Mouse (Mus musculus) C2C12 (cell line): ENCODE results near the gene Selenow. TPM values are rescaled to one million over a fixed set of nuclear protein-coding genes. Genes with fewer than 3 reads are reported as not detected.
A peak's percentile ranks its signal among the peaks of the same experiment; 100 is the strongest.
"Not testable (repeated sequence)": the region's sequence is repeated elsewhere in the genome, so short reads cannot be mapped to it uniquely, and the experiment has no call there.

Experiments used
- H3K27me3 ChIP-seq: one replicate; pipeline ENCODE4 v1.6.1; 2011; ENCODE audit not compliant: control insufficient read depth, insufficient read depth, insufficient read length
- H3K36me3 ChIP-seq: one replicate; pipeline ENCODE4 v1.6.1; 2011; ENCODE audit not compliant: control insufficient read depth, insufficient read depth
- H3K4me3 ChIP-seq: one replicate; pipeline ENCODE4 v1.5.1; 2011; ENCODE audit warnings: mild to moderate bottlenecking, control low read depth; ENCODE audit not compliant: poor library complexity, insufficient read depth, severe bottlenecking
- H3K79me2 ChIP-seq: one replicate; pipeline ENCODE4 v1.6.1; 2011; ENCODE audit not compliant: control insufficient read depth, insufficient read depth
- H3K79me3 ChIP-seq: one replicate; pipeline ENCODE4 v1.6.1; 2011; ENCODE audit warnings: low read depth, control low read depth
- H3ac ChIP-seq: one replicate; pipeline ENCODE3; 2011; ENCODE audit warnings: low read depth; ENCODE audit not compliant: control insufficient read depth, insufficient read length
- CEBPB ChIP-seq: IDR thresholded peaks from one replicate; pipeline ENCODE4 v1.6.1; 2011; ENCODE audit warnings: low read depth, mild to moderate bottlenecking, control low read depth, moderate library complexity
- CTCF ChIP-seq: IDR thresholded peaks from one replicate; pipeline ENCODE4 v1.5.1; 2011; ENCODE audit not compliant: control insufficient read depth, insufficient read depth, insufficient read length
- FOSL1 ChIP-seq: IDR thresholded peaks from one replicate; pipeline ENCODE4 v1.8.0; 2011; ENCODE audit warnings: mild to moderate bottlenecking, low read length; ENCODE audit not compliant: poor library complexity, insufficient read depth, severe bottlenecking
- MAX ChIP-seq: IDR thresholded peaks from one replicate; pipeline ENCODE4 v1.6.1; 2011; ENCODE audit warnings: mild to moderate bottlenecking, control low read depth
- MYOD1 ChIP-seq: IDR thresholded peaks from one replicate; pipeline ENCODE4 v1.6.1; 2011; ENCODE audit warnings: low read depth; ENCODE audit not compliant: control insufficient read depth, insufficient read length
- MYOG ChIP-seq: IDR thresholded peaks from one replicate; pipeline ENCODE4 v1.6.1; 2011; ENCODE audit not compliant: control insufficient read depth, insufficient read length; ENCODE audit errors: extremely low read depth
- USF1 ChIP-seq: IDR thresholded peaks from one replicate; pipeline ENCODE4 v1.6.1; 2011; ENCODE audit warnings: low read depth, mild to moderate bottlenecking, control low read depth, moderate library complexity
- polyA plus RNA-seq: library from polyadenylated mRNA; unstranded; fragments of >200 nt; fragmentation: generic; extraction: Trizol; gene quantifications from one replicate; pipeline ENCODE4 v1.2.1, GENCODE M21; 2012; ENCODE audit warnings: missing spikeins

Gene Selenow
- polyA plus RNA-seq, 1 experiment: 423 TPM

- Histone ChIP-seq H3K79me3 (peaks cover 15% of the 10 kb centered on the region), H3ac (no peak overlapping the region), H3K27me3 (no peaks in the 10 kb centered on the region), H3K79me2 (peaks cover 22% of the 10 kb centered on the region), H3K4me3 (no peak overlapping the region), H3K36me3 (peaks cover 24% of the 10 kb centered on the region)
- no peak for TF ChIP-seq MAX
- TF ChIP-seq MYOD1: no peak
These were observed 6.0 kb downstream of the Selenow start for GRCm38 (mm10) chr7:15916134-15916723.

- H3K36me3 ChIP-seq: peaks cover 24% of the 10 kb centered on the region
- H3K27me3 ChIP-seq, H3ac ChIP-seq, H3K4me3 ChIP-seq, H3K79me3 ChIP-seq: not testable (repeated sequence)
- H3K79me2 ChIP-seq: peaks cover 17% of the 10 kb centered on the region
These were observed 6.5 kb downstream of the Selenow start for GRCm38 (mm10) chr7:15915695-15916094.

DNA sequence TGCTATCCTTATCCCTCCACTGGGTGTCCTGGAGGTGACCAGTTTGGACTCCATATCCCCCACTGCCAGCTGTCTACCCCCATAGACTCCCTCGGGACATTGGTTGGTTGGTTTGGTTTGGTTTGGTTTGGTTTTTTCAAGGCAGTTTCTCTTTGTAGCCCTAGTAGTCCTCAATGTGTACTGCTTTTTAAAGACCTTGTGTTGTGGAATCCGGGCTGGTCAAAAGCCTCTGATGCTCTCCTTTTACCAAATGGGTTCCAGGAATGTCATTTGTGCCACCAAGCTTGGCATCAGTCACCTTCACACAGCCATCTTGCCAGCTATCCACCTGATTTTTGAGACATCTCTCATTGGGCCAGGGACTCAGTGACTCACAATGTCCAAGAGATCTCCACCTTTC is 7.5 kb downstream of the Selenow start:
- no peak for TF ChIP-seq CTCF
- TF ChIP-seq FOSL1: no peak
- TF ChIP-seq MYOG: no peak
- TF ChIP-seq USF1: no peak
- TF ChIP-seq MAX: no peak
- TF ChIP-seq MYOD1: no peak
- TF ChIP-seq CEBPB: no peak
- peaks cover under 1% of the 10 kb centered on the region for H3K79me3 ChIP-seq
- peaks cover 18% of the 10 kb centered on the region for H3K36me3 ChIP-seq
- H3ac ChIP-seq: no peak overlapping the region
- peaks cover 8% of the 10 kb centered on the region for H3K79me2 ChIP-seq
- no peak overlapping the region for H3K4me3 ChIP-seq
- no peaks in the 10 kb centered on the region for H3K27me3 ChIP-seq

DNA sequence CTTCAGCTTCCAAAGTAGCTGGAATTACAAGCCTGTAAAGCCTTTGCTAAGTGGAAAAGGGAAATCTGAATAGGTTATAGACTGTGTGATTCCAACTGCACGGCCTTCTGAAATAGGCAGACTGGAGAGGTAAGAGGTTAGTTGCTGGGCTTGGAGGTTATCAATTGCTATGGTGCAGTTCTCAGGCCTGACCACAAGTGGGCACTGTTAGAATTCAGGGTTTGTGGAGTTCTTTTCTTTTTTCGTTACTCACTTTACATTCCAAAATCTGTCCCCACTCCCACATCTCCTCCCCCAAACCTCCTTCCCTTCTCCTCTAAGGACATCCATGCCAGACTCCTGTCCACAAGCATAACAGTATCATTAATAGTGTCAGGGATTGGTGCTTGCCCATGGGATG is 8.0 kb downstream of the Selenow start:
- peak; percentile 8 for TF ChIP-seq CTCF
- no peak for TF ChIP-seq USF1
- H3K36me3 ChIP-seq: peaks cover 17% of the 10 kb centered on the region
- no peaks in the 10 kb centered on the region for H3K27me3 ChIP-seq
- peaks cover 3% of the 10 kb centered on the region for H3K79me2 ChIP-seq
- H3K79me3 ChIP-seq: no peaks in the 10 kb centered on the region
- H3ac ChIP-seq: no peak overlapping the region
- no peak overlapping the region for H3K4me3 ChIP-seq

DNA sequence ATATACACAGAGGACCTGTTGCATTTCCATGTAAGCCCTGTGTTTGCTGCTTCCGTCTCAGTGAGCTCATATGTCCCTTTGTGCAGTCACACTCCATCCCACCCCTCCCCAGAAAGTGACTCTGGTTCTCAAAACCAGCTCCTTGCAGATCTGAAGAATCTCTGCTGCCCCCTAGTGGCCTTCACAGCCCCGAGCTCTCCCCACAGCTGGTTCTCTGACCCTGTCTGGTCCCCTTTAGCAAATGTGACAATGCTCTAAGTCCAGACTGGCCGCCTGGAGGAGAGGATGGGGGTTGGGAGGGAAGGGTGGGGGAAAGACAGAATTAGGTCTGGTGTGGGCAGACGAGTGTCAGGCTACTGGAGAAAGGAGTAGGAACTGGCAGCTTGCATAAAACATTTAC is 10.0 kb downstream of the Selenow start:
- peaks cover 7% of the 10 kb centered on the region for H3K36me3 ChIP-seq
- no peak overlapping the region for H3K4me3 ChIP-seq
- H3K79me3 ChIP-seq: no peaks in the 10 kb centered on the region
- H3K79me2 ChIP-seq: no peaks in the 10 kb centered on the region
- peaks cover 4% of the 10 kb centered on the region for H3K27me3 ChIP-seq
- peak; percentile 51 for TF ChIP-seq CTCF
- no peak for TF ChIP-seq CEBPB
- no peak overlapping the region for H3ac ChIP-seq

GRCm38 (mm10) chr7:15910521-15910920 is 11.7 kb downstream of the Selenow start:
- peaks cover 14% of the 10 kb centered on the region for H3K27me3 ChIP-seq
- no peak for TF ChIP-seq CTCF
- TF ChIP-seq CEBPB: no peak
- TF ChIP-seq MAX: no peak
- no peak for TF ChIP-seq MYOD1
- no peak for TF ChIP-seq USF1
- no peak for TF ChIP-seq FOSL1
- TF ChIP-seq MYOG: no peak

DNA sequence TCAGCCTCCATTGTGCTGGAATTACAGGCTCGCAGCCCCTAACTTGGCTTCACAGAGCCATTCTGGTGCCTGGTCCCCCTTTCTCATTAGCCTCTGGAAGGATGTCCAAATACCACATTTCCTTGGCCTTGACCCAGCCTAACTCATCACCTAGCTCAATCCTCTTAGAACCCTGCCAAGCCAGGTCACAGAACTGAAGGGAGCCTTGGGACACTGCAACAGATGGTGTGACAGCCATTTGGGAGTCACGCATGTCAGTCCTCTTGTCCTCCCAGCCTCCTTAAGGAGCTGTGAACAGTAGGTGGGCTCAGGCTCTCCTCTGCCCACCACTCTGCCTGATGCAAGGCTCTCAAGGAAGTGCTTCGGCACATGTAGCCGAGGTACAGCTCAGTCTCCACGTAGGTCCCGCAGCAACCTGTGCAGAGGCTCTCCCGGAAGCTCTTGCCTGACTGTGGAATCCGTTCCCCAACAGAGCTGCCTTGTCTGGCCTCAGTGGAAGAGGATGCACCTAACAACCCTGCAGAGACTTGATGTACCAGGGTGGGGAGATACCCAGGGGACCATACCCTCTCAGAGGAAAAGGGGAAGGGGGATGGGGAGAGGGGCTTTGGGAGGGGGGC is 14.1 kb downstream of the Selenow start:
- Histone ChIP-seq H3K79me2 (no peaks in the 10 kb centered on the region), H3K79me3 (no peaks in the 10 kb centered on the region), H3K36me3 (no peaks in the 10 kb centered on the region), H3ac (no peak overlapping the region), H3K27me3 (peaks cover 22% of the 10 kb centered on the region), H3K4me3 (no peak overlapping the region)
- no peak for TF ChIP-seq CEBPB

More at GRCm38 (mm10) chr7:15910521-15910920, 11.7 kb downstream of the Selenow start:
- H3K4me3 ChIP-seq: no peak overlapping the region
- H3K36me3 ChIP-seq: no peaks in the 10 kb centered on the region
- no peaks in the 10 kb centered on the region for H3K79me3 ChIP-seq
- no peaks in the 10 kb centered on the region for H3K79me2 ChIP-seq
- H3ac ChIP-seq: no peak overlapping the region
